Mouse (Mus musculus) lung, postnatal 0 days (tissue): ENCODE results near the gene Kcnj10. TPM values are rescaled to one million over a fixed set of nuclear protein-coding genes. Genes with fewer than 3 reads are reported as not detected.

Source experiments
- ATAC-seq: fragments of 200-750 bp; cut with Nextera tagmentation; 2 replicates; pipeline ENCODE4 v1.8.0; 2017; ENCODE audit warnings: moderate library complexity
- DNase-seq: peaks from one replicate; pipeline ENCODE4 v3.0.0-alpha.2; 2016; ENCODE audit warnings: low spot score
- H3K27ac ChIP-seq: fragments of 300-500 bp; sonication (generic); 2 replicates; pipeline ENCODE4 v1.5.1; 2014; ENCODE audit warnings: antibody characterized with exemption, mild to moderate bottlenecking, low read length, mixed read lengths
- H3K27me3 ChIP-seq: fragments of 300-500 bp; sonication (generic); replicated peaks from 2 replicates; pipeline ENCODE4 v1.6.1; 2014; ENCODE audit warnings: low read length, mixed read lengths; ENCODE audit not compliant: insufficient read depth
- H3K36me3 ChIP-seq: fragments of 300-500 bp; sonication (generic); 2 replicates; pipeline ENCODE4 v1.6.1; 2014; ENCODE audit warnings: low read length, mixed read lengths; ENCODE audit not compliant: insufficient read depth
- H3K4me1 ChIP-seq: fragments of 300-500 bp; sonication (generic); 2 replicates; pipeline ENCODE4 v1.6.1; 2014; ENCODE audit warnings: antibody characterized with exemption, low read depth, low read length, mixed read lengths; ENCODE audit not compliant: insufficient read depth
- H3K4me2 ChIP-seq: fragments of 300-500 bp; sonication (generic); replicated peaks from 2 replicates; pipeline ENCODE4 v1.6.1; 2014; ENCODE audit warnings: low read depth, mild to moderate bottlenecking, low read length, moderate library complexity, mixed read lengths
- H3K4me3 ChIP-seq: fragments of 300-500 bp; sonication (generic); 2 replicates; pipeline ENCODE4 v1.5.1; 2014; ENCODE audit warnings: low read depth, low read length
- H3K9ac ChIP-seq: fragments of 300-500 bp; sonication (generic); replicated peaks from 2 replicates; pipeline ENCODE4 v1.6.1; 2014; ENCODE audit warnings: low read depth, mild to moderate bottlenecking
- H3K9me3 ChIP-seq: fragments of 300-500 bp; sonication (generic); 2 replicates; pipeline ENCODE4 v1.6.1; 2016; ENCODE audit warnings: low read length, mixed read lengths
- CTCF ChIP-seq: IDR thresholded peaks from 2 replicates; pipeline ENCODE4 v1.5.1; 2016; ENCODE audit warnings: antibody characterized with exemption, mild to moderate bottlenecking
- EP300 ChIP-seq: IDR thresholded peaks from 2 replicates; pipeline ENCODE4 v1.6.1; 2016; ENCODE audit warnings: antibody characterized with exemption, mild to moderate bottlenecking, control low read depth
- WGBS: fragments of 180-500 bp; shearing (Covaris S2); extraction: QIAGEN DNeasy Blood & Tissue Kit; methylation state at CpG from one replicate; pipeline ENCODE4 v1.1.7; 2014; 5-methylcytosine and 5-hydroxymethylcytosine counted together
- polyA plus RNA-seq: library from polyadenylated mRNA; unstranded; fragments of >200 nt; fragmentation: Nextera tagmentation; extraction: Ambion mirVana; gene quantifications from 2 replicates; pipeline ENCODE4 v1.2.1, GENCODE M21; 2015

Gene Kcnj10
- polyA plus RNA-seq, 1 experiment from 2014 or later: 0.04 TPM

GRCm38 (mm10) chr1:172332925-172333324 lies 8.1 kb upstream of the Kcnj10 start:
- no peak for TF ChIP-seq EP300
- TF ChIP-seq CTCF: no peak
- Histone ChIP-seq H3K27ac (no peak overlapping the region), H3K27me3 (peaks cover 13% of the 10 kb centered on the region; the same call in 1 of the 2 replicates), H3K9me3 (no peaks in the 10 kb centered on the region), H3K4me3 (no peak overlapping the region), H3K4me1 (no peaks in the 10 kb centered on the region), H3K9ac (no peak overlapping the region), H3K4me2 (no peak overlapping the region), H3K36me3 (no peaks in the 10 kb centered on the region)
- ATAC-seq (no peak), DNase-seq (no peak)
- 63% methylated on average over 2 of the region's 2 CpGs for WGBS

- Histone ChIP-seq H3K4me2 (no peak overlapping the region), H3K27me3 (peaks cover 8% of the 10 kb centered on the region; the same call in 1 of the 2 replicates), H3K4me1 (no peaks in the 10 kb centered on the region), H3K9ac (no peak overlapping the region), H3K36me3 (no peaks in the 10 kb centered on the region), H3K27ac (no peak overlapping the region), H3K4me3 (no peak overlapping the region), H3K9me3 (no peaks in the 10 kb centered on the region)
- DNase-seq (no peak), ATAC-seq (no peak)
- TF ChIP-seq EP300: no peak
- peak; percentile 63 for TF ChIP-seq CTCF
- 13% methylated on average over 3 of the region's 3 CpGs for WGBS
Observed at GRCm38 (mm10) chr1:172333512-172333911, 7.5 kb upstream of the Kcnj10 start.

- Histone ChIP-seq H3K9ac (no peak overlapping the region), H3K4me2 (no peak overlapping the region), H3K4me3 (no peak overlapping the region), H3K27ac (no peak overlapping the region), H3K36me3 (no peaks in the 10 kb centered on the region), H3K9me3 (no peaks in the 10 kb centered on the region), H3K4me1 (no peaks in the 10 kb centered on the region; the same call in 1 of the 2 replicates), H3K27me3 (no peaks in the 10 kb centered on the region)
- ATAC-seq: no peak
- no peak for DNase-seq
- TF ChIP-seq EP300: no peak
- TF ChIP-seq CTCF: no peak
- WGBS: 65% methylated on average over 15 of the region's 15 CpGs
Observed at GRCm38 (mm10) chr1:172335804-172336203, 5.2 kb upstream of the Kcnj10 start.

GRCm38 (mm10) chr1:172337411-172338185 lies 3.4 kb upstream of the Kcnj10 start:
- no peak for ATAC-seq
- no peak overlapping the region for H3K4me2 ChIP-seq
- H3K4me3 ChIP-seq: no peak overlapping the region
- 41% methylated on average over 2 of the region's 2 CpGs for WGBS
- H3K27me3 ChIP-seq: no peaks in the 10 kb centered on the region
- H3K36me3 ChIP-seq: no peaks in the 10 kb centered on the region
- TF ChIP-seq EP300 (no peak), CTCF (no peak)
- H3K27ac ChIP-seq: no peak overlapping the region
- no peaks in the 10 kb centered on the region; the same call in 1 of the 2 replicates for H3K4me1 ChIP-seq
- no peak overlapping the region for H3K9ac ChIP-seq
- no peak for DNase-seq
- H3K9me3 ChIP-seq: no peaks in the 10 kb centered on the region

GRCm38 (mm10) chr1:172341386-172341785 lies 376 bp downstream of the Kcnj10 start:
- no peaks in the 10 kb centered on the region for H3K27me3 ChIP-seq

GRCm38 (mm10) chr1:172342729-172343128 lies 1.7 kb downstream of the Kcnj10 start:
- H3K36me3 ChIP-seq: no peaks in the 10 kb centered on the region
- no peak overlapping the region for H3K27ac ChIP-seq
- H3K9ac ChIP-seq: no peak overlapping the region
- 87% methylated on average over 3 of the region's 3 CpGs for WGBS
- H3K9me3 ChIP-seq: no peaks in the 10 kb centered on the region
- H3K4me2 ChIP-seq: no peak overlapping the region
- ATAC-seq: no peak
- no peak overlapping the region for H3K4me3 ChIP-seq
- H3K4me1 ChIP-seq: no peaks in the 10 kb centered on the region; the same call in 1 of the 2 replicates
- no peaks in the 10 kb centered on the region for H3K27me3 ChIP-seq
- no peak for DNase-seq
- TF ChIP-seq CTCF: no peak
- no peak for TF ChIP-seq EP300

More at GRCm38 (mm10) chr1:172341386-172341785, 376 bp downstream of the Kcnj10 start:
- no peak overlapping the region for H3K9ac ChIP-seq
- H3K4me2 ChIP-seq: peak overlapping the region; percentile 57
- no peaks in the 10 kb centered on the region for H3K36me3 ChIP-seq
- H3K4me1 ChIP-seq: no peaks in the 10 kb centered on the region; the same call in 1 of the 2 replicates
- ATAC-seq (no peak), DNase-seq (no peak)
- WGBS: 8% methylated on average over 10 of the region's 10 CpGs
- TF ChIP-seq EP300 (no peak), CTCF (no peak)
- H3K27ac ChIP-seq: no peak overlapping the region
- H3K4me3 ChIP-seq: peak overlapping the region; percentile 35; the same call in 1 of the 2 replicates
- no peaks in the 10 kb centered on the region for H3K9me3 ChIP-seq
